Mouse (Mus musculus): Measurements from ENCODE around the gene Faah. TPM values are rescaled to one million over a fixed set of nuclear protein-coding genes. Genes with fewer than 3 reads are reported as not detected.

The Faah gene
- 4.5 and 5.5 TPM in 2 replicates for polyA plus RNA-seq (2016; fragmentation: Nextera tagmentation; extraction: Ambion mirVana)

GRCm38 (mm10) chr4:116017902-116018746 lies at the start of gene Faah:
Gene Faah, minus strand, starts transcription at chr4:116017926.
- H3K27me3 ChIP-seq = peaks cover 77% of the 10 kb centered on the region

GRCm38 (mm10) chr4:116063855-116064254 lies 46.1 kb upstream of the Faah start:
- no peaks in the 10 kb centered on the region for H3K4me1 ChIP-seq
- H3K9ac ChIP-seq (replicated peaks) = no peak overlapping the region
- WGBS = 56% methylated on average over 1 of the region's 1 CpGs
- no peak overlapping the region for H3K4me2 ChIP-seq (replicated peaks)
- no peaks in the 10 kb centered on the region for H3K9me3 ChIP-seq
- no peak for ATAC-seq (ENCODE audit: low FRiP score, low read depth)
- H3K36me3 ChIP-seq = peaks cover 32% of the 10 kb centered on the region
- no peaks in the 10 kb centered on the region for H3K27me3 ChIP-seq
- no peak overlapping the region for H3K4me3 ChIP-seq
- H3K27ac ChIP-seq (replicated peaks) = no peak overlapping the region

More at GRCm38 (mm10) chr4:116017902-116018746, at the start of gene Faah:
- no peaks in the 10 kb centered on the region for H3K36me3 ChIP-seq
- peak within 1 kb of the TSS; percentile 20; the same call in 1 of the 2 replicates for H3K27ac ChIP-seq (replicated peaks)
- H3K4me3 ChIP-seq = peak within 1 kb of the TSS; percentile 58
- no peaks in the 10 kb centered on the region for H3K9me3 ChIP-seq
- H3K9ac ChIP-seq (replicated peaks) = peak within 1 kb of the TSS; percentile 56
- no peak; the same call in none of the 2 replicates for ATAC-seq (ENCODE audit: low FRiP score, low read depth)
- 7% methylated on average over 18 of the region's 18 CpGs for WGBS
- H3K4me2 ChIP-seq (replicated peaks) = peak within 1 kb of the TSS; percentile 87
- peaks cover 7% of the 10 kb centered on the region; the same call in 1 of the 2 replicates for H3K4me1 ChIP-seq

- H3K4me2 ChIP-seq (replicated peaks) = no peak overlapping the region
- no peaks in the 10 kb centered on the region; the same call in 1 of the 2 replicates for H3K4me1 ChIP-seq
- no peak overlapping the region for H3K9ac ChIP-seq (replicated peaks)
- ATAC-seq (ENCODE audit: low FRiP score, low read depth) = no peak; the same call in 1 of the 2 replicates
- H3K27ac ChIP-seq (replicated peaks) = no peak overlapping the region
- H3K27me3 ChIP-seq = no peaks in the 10 kb centered on the region
- H3K4me3 ChIP-seq = no peak overlapping the region
- H3K9me3 ChIP-seq = no peaks in the 10 kb centered on the region
- 74% methylated on average over 5 of the region's 5 CpGs for WGBS
- no peaks in the 10 kb centered on the region for H3K36me3 ChIP-seq
Measured at GRCm38 (mm10) chr4:116059012-116059726, 41.4 kb upstream of the Faah start.

GRCm38 (mm10) chr4:116057559-116057958 lies 39.8 kb upstream of the Faah start:
- ATAC-seq (ENCODE audit: low FRiP score, low read depth) = no peak
- Histone ChIP-seq H3K4me1 (peaks cover 6% of the 10 kb centered on the region), H3K27ac (replicated peaks) (no peak overlapping the region), H3K36me3 (no peaks in the 10 kb centered on the region), H3K4me3 (no peak overlapping the region), H3K27me3 (no peaks in the 10 kb centered on the region), H3K9ac (replicated peaks) (no peak overlapping the region), H3K4me2 (replicated peaks) (no peak overlapping the region), H3K9me3 (no peaks in the 10 kb centered on the region)
- 3% methylated on average over 1 of the region's 1 CpGs for WGBS

DNA sequence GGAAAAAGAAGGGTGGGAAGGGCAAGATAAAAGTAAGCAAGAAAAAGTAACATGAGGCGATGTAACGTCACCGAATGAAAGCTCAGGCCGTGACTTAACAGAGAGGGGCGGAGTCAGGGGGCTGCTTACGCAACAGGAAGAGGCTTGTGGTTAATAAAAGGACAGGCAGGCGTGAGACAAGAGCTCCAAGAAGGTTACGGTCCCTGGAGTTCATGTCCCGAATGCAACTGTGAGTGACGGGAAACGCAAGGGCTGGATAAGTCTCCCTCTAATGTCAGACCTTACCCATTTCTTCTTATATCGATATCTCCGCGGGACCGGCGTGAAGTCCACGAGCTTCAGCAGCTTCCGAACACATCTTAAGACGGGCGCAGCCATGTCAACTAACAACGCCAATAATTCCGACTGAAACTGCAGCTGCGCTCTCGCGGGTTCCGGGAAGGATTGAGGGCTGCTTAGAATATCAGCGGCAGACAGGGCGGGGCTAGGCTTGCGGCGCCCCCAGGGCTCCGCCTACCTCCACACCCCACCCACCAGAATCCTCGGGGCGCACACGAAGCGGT lies 35.8 kb upstream of the Faah start, which contains the start of gene Nsun4:
Nsun4 (minus strand) TSS at position 478 of the 563 bp plus-strand sequence.
- Histone ChIP-seq H3K9me3 (no peaks in the 10 kb centered on the region), H3K36me3 (peaks cover 5% of the 10 kb centered on the region; the same call in 1 of the 2 replicates), H3K27me3 (no peaks in the 10 kb centered on the region), H3K4me2 (replicated peaks) (peak within 1 kb of the TSS; percentile 87), H3K4me1 (peaks cover 11% of the 10 kb centered on the region), H3K9ac (replicated peaks) (peak within 1 kb of the TSS; percentile 63), H3K4me3 (peak within 1 kb of the TSS; percentile 55), H3K27ac (replicated peaks) (peak within 1 kb of the TSS; percentile 89)
- WGBS = under 1% methylated on average over 35 of the region's 35 CpGs
- peak; percentile 96 for ATAC-seq (ENCODE audit: low FRiP score, low read depth)

DNA sequence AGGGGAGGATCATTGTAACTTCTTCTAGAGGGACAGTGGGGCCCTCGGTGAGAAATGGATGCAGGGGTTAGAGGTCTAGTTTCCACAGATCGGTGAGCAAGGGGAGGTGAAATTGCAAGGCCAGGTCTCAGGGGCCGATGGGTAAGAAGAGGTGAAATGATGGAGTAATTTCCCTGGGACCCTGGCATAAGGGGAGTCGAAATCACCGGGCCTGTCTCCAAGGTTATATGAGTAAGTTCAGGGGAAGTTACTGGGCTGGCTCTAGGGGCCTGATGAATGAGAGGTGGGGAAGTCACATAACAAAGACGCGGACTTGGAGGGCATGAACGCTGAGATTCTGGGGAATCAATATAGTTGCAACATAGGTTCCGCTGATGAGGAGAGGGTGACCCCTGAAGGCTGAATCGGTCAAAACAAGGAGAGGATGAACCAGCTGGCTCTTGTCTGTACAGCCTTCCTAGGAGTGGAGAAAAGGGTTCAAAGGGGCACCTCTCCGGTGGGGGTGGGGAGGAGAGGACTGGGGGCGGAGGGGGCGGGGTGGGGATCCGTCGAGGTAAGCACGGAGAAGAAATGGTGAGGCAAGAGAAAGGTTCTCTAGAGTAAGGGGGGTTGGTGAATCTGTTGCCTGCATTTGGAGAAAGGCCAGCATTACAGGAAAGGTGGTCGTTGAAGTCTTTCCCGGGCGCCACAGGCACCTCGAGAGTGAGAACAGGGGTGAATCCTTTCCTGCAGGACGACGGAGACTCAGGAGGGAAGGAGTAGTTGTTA lies 35.0 kb upstream of the Faah start:
- Histone ChIP-seq H3K36me3 (peaks cover 9% of the 10 kb centered on the region), H3K27ac (replicated peaks) (peak overlapping the region; percentile 89), H3K9me3 (no peaks in the 10 kb centered on the region), H3K4me1 (peaks cover 11% of the 10 kb centered on the region), H3K27me3 (no peaks in the 10 kb centered on the region), H3K4me2 (replicated peaks) (peak overlapping the region; percentile 87), H3K9ac (replicated peaks) (peak overlapping the region; percentile 63), H3K4me3 (peak overlapping the region; percentile 55)
- WGBS = 12% methylated on average over 22 of the region's 22 CpGs
- peak; percentile 55 for ATAC-seq (ENCODE audit: low FRiP score, low read depth)

GRCm38 (mm10) chr4:116049211-116049610 lies 31.5 kb upstream of the Faah start:
- 82% methylated on average over 3 of the region's 3 CpGs for WGBS
- ATAC-seq (ENCODE audit: low FRiP score, low read depth) = no peak
- Histone ChIP-seq H3K9me3 (no peaks in the 10 kb centered on the region), H3K4me1 (peaks cover 11% of the 10 kb centered on the region), H3K27ac (replicated peaks) (no peak overlapping the region), H3K9ac (replicated peaks) (no peak overlapping the region), H3K27me3 (no peaks in the 10 kb centered on the region), H3K4me3 (no peak overlapping the region), H3K36me3 (peaks cover 14% of the 10 kb centered on the region), H3K4me2 (replicated peaks) (no peak overlapping the region)

DNA sequence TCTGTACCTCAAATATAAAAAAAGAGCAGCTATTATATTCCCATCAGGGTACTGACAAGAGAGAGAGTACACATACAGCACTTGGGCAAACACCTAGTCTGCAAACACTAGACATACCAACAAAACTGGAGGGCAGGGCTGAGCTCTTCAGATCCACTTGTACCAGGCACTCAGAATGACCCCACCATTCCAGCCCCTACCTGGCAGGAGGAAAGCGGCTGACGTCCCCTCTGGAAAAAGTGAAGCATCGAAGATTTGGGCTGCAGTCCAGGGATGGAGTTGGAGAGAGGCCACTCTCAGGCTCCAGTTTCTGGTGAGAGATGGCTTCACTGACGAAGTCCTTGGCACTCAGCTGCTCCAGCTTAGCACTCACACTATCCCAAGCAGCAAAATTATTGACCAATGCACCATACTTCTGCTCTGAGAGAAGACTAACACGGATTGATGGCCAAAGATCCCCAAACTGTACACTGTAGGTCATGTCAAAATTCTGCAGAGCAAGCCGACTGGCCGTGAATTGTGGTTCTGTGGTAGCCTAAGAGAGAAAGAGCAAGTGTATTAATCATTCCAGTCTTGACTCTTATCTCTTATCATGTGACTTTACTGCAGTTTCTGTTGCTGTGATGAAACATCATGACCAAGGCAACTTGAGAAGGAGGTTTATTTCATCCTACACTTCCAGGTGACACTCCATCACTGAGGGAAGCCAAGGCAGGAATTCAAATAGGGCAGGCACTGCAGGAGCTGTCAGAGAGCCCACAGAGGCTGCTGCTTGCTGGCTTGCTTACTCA lies 30.6 kb upstream of the Faah start:
- Histone ChIP-seq H3K4me3 (no peak overlapping the region), H3K27me3 (no peaks in the 10 kb centered on the region), H3K27ac (replicated peaks) (no peak overlapping the region), H3K4me1 (peaks cover 11% of the 10 kb centered on the region), H3K9ac (replicated peaks) (no peak overlapping the region), H3K4me2 (replicated peaks) (no peak overlapping the region), H3K36me3 (peaks cover 19% of the 10 kb centered on the region), H3K9me3 (no peaks in the 10 kb centered on the region)
- WGBS = 86% methylated on average over 7 of the region's 7 CpGs
- ATAC-seq (ENCODE audit: low FRiP score, low read depth) = no peak

DNA sequence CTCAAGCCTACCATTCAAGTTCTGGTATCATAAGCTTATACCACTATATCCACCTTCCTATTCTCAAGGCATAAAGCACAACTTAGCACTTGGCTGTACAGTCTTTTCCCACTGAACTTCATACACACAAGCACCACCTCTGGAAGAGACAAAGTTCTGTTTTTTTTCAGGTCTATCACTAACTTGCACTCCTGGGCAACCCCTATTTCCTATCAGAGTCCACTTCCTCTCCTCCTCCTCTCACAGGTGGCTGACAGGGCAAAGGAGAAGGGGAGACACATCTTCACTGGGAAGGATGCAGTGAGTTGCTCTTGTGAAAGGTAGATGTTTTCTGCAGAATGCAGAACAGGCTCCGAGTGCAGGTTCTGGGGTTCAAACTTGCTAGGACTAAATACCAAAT lies 30.0 kb upstream of the Faah start:
- Histone ChIP-seq H3K9ac (replicated peaks) (no peak overlapping the region), H3K4me3 (no peak overlapping the region), H3K4me1 (peaks cover 6% of the 10 kb centered on the region), H3K27me3 (no peaks in the 10 kb centered on the region), H3K4me2 (replicated peaks) (no peak overlapping the region), H3K27ac (replicated peaks) (no peak overlapping the region), H3K9me3 (no peaks in the 10 kb centered on the region), H3K36me3 (peaks cover 26% of the 10 kb centered on the region)
- ATAC-seq (ENCODE audit: low FRiP score, low read depth) = no peak
- 87% methylated on average over 1 of the region's 1 CpGs for WGBS

DNA sequence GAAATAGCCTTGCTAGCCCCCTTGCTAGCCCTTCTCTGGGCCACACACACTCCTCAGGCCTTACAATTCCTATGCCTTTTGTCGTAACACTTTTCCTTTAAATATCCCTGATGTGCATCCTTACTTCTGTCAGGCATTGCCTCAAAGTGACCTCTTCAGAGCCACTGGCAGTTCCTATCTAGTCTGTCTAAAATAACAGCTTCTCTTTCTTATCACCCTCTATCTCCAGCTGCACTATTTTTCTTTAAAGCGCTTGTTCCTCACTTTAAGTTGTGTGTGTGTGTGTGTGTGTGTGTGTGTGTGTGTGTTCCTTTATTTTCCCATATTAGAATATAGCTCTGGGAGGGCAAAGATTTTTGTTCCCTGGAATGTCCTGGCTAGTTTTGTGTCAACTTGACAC lies 28.9 kb upstream of the Faah start:
- H3K27ac ChIP-seq (replicated peaks) = no peak overlapping the region
- 100% methylated on average over 2 of the region's 2 CpGs for whole genome bisulfite sequencing

DNA sequence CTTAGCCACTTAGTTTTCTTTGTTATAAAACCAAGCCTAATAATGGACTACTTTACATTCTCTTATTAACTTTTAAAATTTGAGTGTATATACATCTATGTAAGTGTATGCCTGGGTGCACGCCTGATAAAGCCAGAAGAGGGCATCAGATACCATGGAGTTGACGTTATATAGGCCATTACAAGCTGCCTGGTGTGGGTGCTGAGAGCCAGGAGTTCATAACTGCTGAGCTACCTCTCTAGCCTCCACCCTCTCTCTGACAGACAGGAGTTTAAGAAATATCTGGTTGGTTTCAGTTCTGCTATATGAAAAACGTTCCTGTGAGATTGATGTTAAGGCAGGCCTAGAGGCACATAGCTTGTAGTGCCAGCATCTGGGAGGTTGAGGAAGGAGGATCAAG lies 24.5 kb upstream of the Faah start:
- no peak for ATAC-seq (ENCODE audit: low FRiP score, low read depth)
- Histone ChIP-seq H3K4me2 (replicated peaks) (no peak overlapping the region), H3K27ac (replicated peaks) (no peak overlapping the region), H3K4me3 (no peak overlapping the region), H3K36me3 (peaks cover 43% of the 10 kb centered on the region), H3K27me3 (no peaks in the 10 kb centered on the region), H3K9me3 (no peaks in the 10 kb centered on the region), H3K4me1 (no peaks in the 10 kb centered on the region), H3K9ac (replicated peaks) (no peak overlapping the region)
- 81% methylated on average over 3 of the region's 3 CpGs for WGBS

More for the DNA sequence above, 28.9 kb upstream of the Faah start:
- Histone ChIP-seq H3K4me3 (no peak overlapping the region), H3K9me3 (no peaks in the 10 kb centered on the region), H3K4me2 (replicated peaks) (no peak overlapping the region), H3K9ac (replicated peaks) (no peak overlapping the region), H3K27me3 (no peaks in the 10 kb centered on the region), H3K4me1 (no peaks in the 10 kb centered on the region), H3K36me3 (peaks cover 31% of the 10 kb centered on the region)
- ATAC-seq (ENCODE audit: low FRiP score, low read depth) = no peak
